Mouse (Mus musculus) stomach, postnatal 0 days (tissue): ENCODE data around the gene Sae1.

ENCODE experiments used
- CTCF ChIP-seq: IDR thresholded peaks from 2 replicates; pipeline ENCODE4 v1.5.1; 2016; ENCODE audit warnings: antibody characterized with exemption, low read depth, mild to moderate bottlenecking, moderate library complexity
- EP300 ChIP-seq: optimal IDR thresholded peaks from 2 replicates; pipeline ENCODE3; 2016; ENCODE audit warnings: antibody characterized with exemption

DNA sequence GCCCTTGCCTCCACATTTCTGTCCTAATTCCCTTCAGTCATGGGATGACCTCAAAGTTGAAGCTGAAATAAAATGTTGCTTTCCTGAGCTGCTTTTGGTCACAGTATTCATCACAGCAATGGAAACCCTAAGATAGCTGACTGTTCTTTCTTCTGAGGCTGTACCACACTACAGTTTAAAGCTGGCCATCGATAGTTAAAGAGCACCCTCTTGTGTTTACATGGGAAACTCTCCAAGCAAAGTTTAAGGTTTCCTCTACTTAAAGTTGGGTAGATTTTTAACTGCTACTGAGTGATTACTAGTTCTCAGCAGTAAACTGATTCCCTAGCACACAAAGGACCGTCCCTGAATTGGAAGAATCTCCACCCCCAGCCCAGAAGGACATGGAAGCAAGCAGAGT, 13.9 kb downstream of the Sae1 start:
- TF ChIP-seq CTCF (peak; percentile 76), EP300 (no peak)
